Mouse (Mus musculus) kidney, postnatal 0 days (tissue): ENCODE data around the gene Srms. TPM values are rescaled to one million over a fixed set of nuclear protein-coding genes. Genes with fewer than 3 reads are reported as not detected.

Experiments used
- ATAC-seq: fragments of 200-750 bp; cut with Nextera tagmentation; replicated peaks from 2 replicates; pipeline ENCODE4 v1.8.0; 2017; ENCODE audit warnings: low read depth, moderate number of reproducible peaks, moderate TSS enrichment, moderate library complexity; ENCODE audit not compliant: low FRiP score
- DNase-seq: peaks from one replicate; pipeline ENCODE4 v3.0.0-alpha.2; 2016; ENCODE audit warnings: low spot score
- H3K27ac ChIP-seq: fragments of 300-500 bp; sonication (generic); 2 replicates; pipeline ENCODE4 v1.5.1; 2014; ENCODE audit warnings: mild to moderate bottlenecking
- H3K27me3 ChIP-seq: fragments of 300-500 bp; sonication (generic); 2 replicates; pipeline ENCODE4 v1.6.1; 2014; ENCODE audit warnings: low read length, mixed read lengths; ENCODE audit not compliant: insufficient read depth
- H3K36me3 ChIP-seq: fragments of 300-500 bp; sonication (generic); 2 replicates; pipeline ENCODE4 v1.6.1; 2014; ENCODE audit warnings: low read length, mixed read lengths; ENCODE audit not compliant: insufficient read depth
- H3K4me1 ChIP-seq: fragments of 300-500 bp; sonication (generic); replicated peaks from 2 replicates; pipeline ENCODE4 v1.6.1; 2014; ENCODE audit warnings: antibody characterized with exemption, low read length, mixed read lengths; ENCODE audit not compliant: insufficient read depth
- H3K4me2 ChIP-seq: fragments of 300-500 bp; sonication (generic); 2 replicates; pipeline ENCODE4 v1.6.1; 2014; ENCODE audit warnings: mild to moderate bottlenecking, low read length, moderate library complexity, mixed read lengths
- H3K4me3 ChIP-seq: fragments of 300-500 bp; sonication (generic); replicated peaks from 2 replicates; pipeline ENCODE4 v1.5.1; 2014; ENCODE audit warnings: low read depth, low read length
- H3K9ac ChIP-seq: fragments of 300-500 bp; sonication (generic); 2 replicates; pipeline ENCODE4 v1.6.1; 2014; ENCODE audit warnings: low read depth, low read length
- H3K9me3 ChIP-seq: fragments of 300-500 bp; sonication (generic); replicated peaks from 2 replicates; pipeline ENCODE4 v1.6.1; 2016; ENCODE audit warnings: low read length, inconsistent platforms, mixed read lengths
- CTCF ChIP-seq: IDR thresholded peaks from 2 replicates; pipeline ENCODE4 v1.5.1; 2016; ENCODE audit warnings: antibody characterized with exemption, low read depth, mild to moderate bottlenecking, moderate library complexity
- WGBS: fragments of 180-500 bp; shearing (Covaris S2); extraction: QIAGEN DNeasy Blood & Tissue Kit; methylation state at CpG from one replicate; pipeline ENCODE4 v1.1.7; 2014; 5-methylcytosine and 5-hydroxymethylcytosine counted together
- polyA plus RNA-seq: library from polyadenylated mRNA; unstranded; fragments of >200 nt; fragmentation: Nextera tagmentation; extraction: Ambion mirVana; gene quantifications from 2 replicates; pipeline ENCODE4 v1.2.1, GENCODE M21; 2015

Gene Srms
- polyA plus RNA-seq, 1 experiment from 2014 or later, result 0.14 TPM

DNA sequence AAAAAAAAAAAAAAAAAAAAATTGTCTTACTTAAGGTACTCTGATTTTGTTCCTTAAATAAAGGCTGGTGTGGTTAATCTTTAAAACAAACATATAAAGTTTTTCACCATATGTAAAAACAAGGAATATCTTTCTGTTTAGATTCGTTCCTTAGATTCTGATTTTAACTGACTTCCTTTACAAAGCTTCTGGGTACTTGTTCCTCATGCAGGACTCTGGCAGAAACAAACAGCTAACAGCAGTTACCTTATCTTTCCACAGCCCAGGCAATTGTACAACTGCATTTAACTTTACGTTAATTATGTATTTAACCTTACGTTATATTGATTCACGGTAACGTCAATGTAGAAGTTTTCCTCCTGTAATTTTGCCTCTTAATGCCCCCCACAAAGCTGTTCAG, 46.5 kb downstream of the Srms start:
- Histone ChIP-seq H3K9me3 (no peaks in the 10 kb centered on the region), H3K27ac (no peak overlapping the region), H3K27me3 (no peaks in the 10 kb centered on the region), H3K36me3 (no peaks in the 10 kb centered on the region), H3K4me1 (no peaks in the 10 kb centered on the region), H3K9ac (no peak overlapping the region), H3K4me3 (no peak overlapping the region), H3K4me2 (no peak overlapping the region)
- DNase-seq (no peak), ATAC-seq (no peak)
- TF ChIP-seq CTCF, result no peak
- WGBS, result 78% methylated on average over 5 of the region's 5 CpGs

- Histone ChIP-seq H3K27me3 (peaks cover 9% of the 10 kb centered on the region), H3K36me3 (no peaks in the 10 kb centered on the region), H3K4me1 (no peaks in the 10 kb centered on the region), H3K27ac (no peak overlapping the region), H3K4me2 (no peak overlapping the region), H3K4me3 (no peak overlapping the region), H3K9ac (no peak overlapping the region), H3K9me3 (no peaks in the 10 kb centered on the region)
- 39% methylated on average over 4 of the region's 4 CpGs for WGBS
- ATAC-seq (no peak), DNase-seq (no peak)
- no peak for TF ChIP-seq CTCF
Measured at GRCm38 (mm10) chr2:181160821-181161220, 52.2 kb downstream of the Srms start.

DNA sequence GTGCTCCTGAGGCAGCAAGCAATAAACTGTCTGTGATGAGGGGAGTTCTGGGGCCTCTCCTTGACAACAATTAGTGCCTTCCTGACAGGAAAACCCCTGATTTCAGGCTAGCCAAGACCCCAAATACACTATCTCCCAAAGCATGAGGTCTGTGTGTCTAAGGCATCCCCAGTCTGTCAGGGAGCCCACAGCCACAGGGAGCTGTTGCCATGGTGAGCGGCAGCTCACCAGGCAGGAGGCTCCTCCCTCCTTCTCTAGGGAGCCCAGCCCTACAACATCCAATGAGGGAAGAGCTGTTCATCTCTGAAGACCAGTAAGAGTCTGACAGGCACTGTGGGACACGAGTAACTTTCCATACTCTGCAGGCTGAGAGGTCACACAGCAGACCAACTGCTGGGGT, 53.2 kb downstream of the Srms start:
- H3K27me3 ChIP-seq, result peaks cover 9% of the 10 kb centered on the region
- no peak overlapping the region for H3K27ac ChIP-seq
- peak; percentile 16 for DNase-seq
- H3K4me2 ChIP-seq, result no peak overlapping the region
- no peaks in the 10 kb centered on the region for H3K4me1 ChIP-seq
- TF ChIP-seq CTCF, result no peak
- H3K4me3 ChIP-seq, result no peak overlapping the region
- WGBS, result 2% methylated on average over 2 of the region's 2 CpGs
- no peak for ATAC-seq
- no peaks in the 10 kb centered on the region for H3K9me3 ChIP-seq
- no peaks in the 10 kb centered on the region for H3K36me3 ChIP-seq
- H3K9ac ChIP-seq, result no peak overlapping the region

DNA sequence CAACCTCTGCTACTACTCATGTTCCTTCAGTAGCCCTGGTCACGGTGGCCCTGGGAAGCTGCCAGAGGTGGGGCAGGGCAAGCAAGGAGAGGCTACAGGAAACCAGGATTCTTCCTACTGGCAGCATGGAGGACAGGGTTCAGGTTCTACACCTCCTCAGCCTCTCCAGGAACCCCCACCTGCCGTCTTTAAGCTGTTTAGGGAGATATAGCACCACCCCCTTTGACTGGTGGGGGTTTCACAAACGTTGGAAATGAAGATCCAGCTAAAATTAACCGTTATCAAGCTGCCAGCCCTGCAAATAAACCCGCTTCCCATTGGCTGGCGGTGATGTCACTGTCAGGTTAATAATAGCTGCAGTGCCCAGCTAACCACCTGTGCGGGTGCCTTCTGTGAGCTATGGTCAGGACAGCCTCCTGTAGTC, 53.9 kb downstream of the Srms start:
- Histone ChIP-seq H3K27ac (no peak overlapping the region), H3K27me3 (peaks cover 9% of the 10 kb centered on the region), H3K9me3 (no peaks in the 10 kb centered on the region), H3K4me2 (no peak overlapping the region), H3K9ac (no peak overlapping the region), H3K4me1 (no peaks in the 10 kb centered on the region), H3K36me3 (no peaks in the 10 kb centered on the region), H3K4me3 (no peak overlapping the region)
- ATAC-seq, result no peak
- WGBS, result 50% methylated on average over 7 of the region's 7 CpGs
- TF ChIP-seq CTCF, result no peak
- DNase-seq, result no peak

DNA sequence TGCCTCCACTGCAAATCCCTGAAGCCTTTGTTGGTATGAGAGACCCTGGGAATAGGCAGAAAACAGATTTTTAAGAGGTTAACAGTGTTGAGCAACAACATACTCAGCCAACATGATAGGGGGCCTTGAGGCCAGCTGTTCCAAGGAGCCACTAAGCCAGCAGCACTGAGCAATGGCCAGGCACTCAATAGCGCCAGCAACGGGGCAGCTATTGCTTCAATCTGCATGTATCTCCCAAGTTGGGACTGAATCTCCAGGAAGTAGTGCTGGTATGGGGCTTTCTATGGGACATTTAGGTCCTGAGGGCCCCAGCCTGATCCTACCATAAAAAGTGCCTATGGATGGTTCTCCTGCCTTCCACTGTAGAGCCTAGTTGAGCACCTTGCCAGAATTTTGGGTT, 54.5 kb downstream of the Srms start:
- 82% methylated on average over 2 of the region's 2 CpGs for WGBS
- no peak overlapping the region for H3K4me3 ChIP-seq
- no peak overlapping the region for H3K27ac ChIP-seq
- H3K9ac ChIP-seq, result no peak overlapping the region
- peaks cover 9% of the 10 kb centered on the region for H3K27me3 ChIP-seq
- no peaks in the 10 kb centered on the region for H3K9me3 ChIP-seq
- no peak for TF ChIP-seq CTCF
- no peaks in the 10 kb centered on the region for H3K4me1 ChIP-seq
- no peaks in the 10 kb centered on the region for H3K36me3 ChIP-seq
- no peak for ATAC-seq
- no peak for DNase-seq
- no peak overlapping the region for H3K4me2 ChIP-seq

- WGBS, result 76% methylated on average over 6 of the region's 6 CpGs
- H3K36me3 ChIP-seq, result no peaks in the 10 kb centered on the region
- no peak overlapping the region for H3K4me3 ChIP-seq
- no peak overlapping the region for H3K4me2 ChIP-seq
- H3K27me3 ChIP-seq, result peaks cover 9% of the 10 kb centered on the region
- no peak for ATAC-seq
- H3K4me1 ChIP-seq, result no peaks in the 10 kb centered on the region
- no peak overlapping the region for H3K9ac ChIP-seq
- DNase-seq, result no peak
- TF ChIP-seq CTCF, result no peak
- no peaks in the 10 kb centered on the region for H3K9me3 ChIP-seq
- no peak overlapping the region for H3K27ac ChIP-seq
Measured at GRCm38 (mm10) chr2:181157716-181158302, 55.2 kb downstream of the Srms start.

DNA sequence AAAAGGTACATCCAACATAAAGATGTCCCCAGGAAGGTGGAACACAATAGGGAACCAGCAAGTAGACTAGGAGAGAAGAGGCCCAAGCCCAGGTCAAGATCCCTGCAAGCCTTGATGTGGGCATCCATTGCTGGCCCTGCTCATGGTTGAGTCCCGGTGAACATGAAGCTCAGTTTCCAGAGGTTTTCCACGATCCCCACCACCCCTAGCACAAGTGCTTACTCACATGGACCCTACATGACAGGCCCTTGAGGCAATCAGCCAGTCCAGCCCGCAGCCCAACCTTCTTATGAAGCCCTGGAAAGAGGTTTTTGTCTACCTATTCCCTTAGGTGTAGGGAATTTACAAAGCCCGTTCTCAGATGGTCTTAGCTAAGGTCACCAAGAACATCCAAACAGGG, 55.8 kb downstream of the Srms start:
- Histone ChIP-seq H3K4me2 (no peak overlapping the region), H3K36me3 (no peaks in the 10 kb centered on the region), H3K4me3 (no peak overlapping the region), H3K9ac (no peak overlapping the region), H3K27ac (no peak overlapping the region), H3K27me3 (peaks cover 9% of the 10 kb centered on the region), H3K4me1 (no peaks in the 10 kb centered on the region), H3K9me3 (no peaks in the 10 kb centered on the region)
- WGBS, result 84% methylated on average over 4 of the region's 4 CpGs
- ATAC-seq, result no peak
- TF ChIP-seq CTCF, result no peak
- DNase-seq, result no peak
